Mouse (Mus musculus) layer of hippocampus, adult 8-10 months (tissue): ENCODE results near the gene Myo10. TPM values are rescaled to one million over a fixed set of nuclear protein-coding genes. Genes with fewer than 3 reads are reported as not detected.

Source experiments
- DNase-seq, 2 experiments: peaks; one replicate each; pipeline ENCODE4 v3.0.0; 2022; ENCODE audit warnings: low spot score in 2 of 2
- total RNA-seq, 4 experiments: library from RNA; stranded (reverse); gene quantifications; 2 replicates each; pipeline ENCODE4 v1.2.4; 2022

Gene Myo10
- total RNA-seq, 4 experiments from 2014 or later: 45.9 to 60.5 (median 53.5) TPM

DNA sequence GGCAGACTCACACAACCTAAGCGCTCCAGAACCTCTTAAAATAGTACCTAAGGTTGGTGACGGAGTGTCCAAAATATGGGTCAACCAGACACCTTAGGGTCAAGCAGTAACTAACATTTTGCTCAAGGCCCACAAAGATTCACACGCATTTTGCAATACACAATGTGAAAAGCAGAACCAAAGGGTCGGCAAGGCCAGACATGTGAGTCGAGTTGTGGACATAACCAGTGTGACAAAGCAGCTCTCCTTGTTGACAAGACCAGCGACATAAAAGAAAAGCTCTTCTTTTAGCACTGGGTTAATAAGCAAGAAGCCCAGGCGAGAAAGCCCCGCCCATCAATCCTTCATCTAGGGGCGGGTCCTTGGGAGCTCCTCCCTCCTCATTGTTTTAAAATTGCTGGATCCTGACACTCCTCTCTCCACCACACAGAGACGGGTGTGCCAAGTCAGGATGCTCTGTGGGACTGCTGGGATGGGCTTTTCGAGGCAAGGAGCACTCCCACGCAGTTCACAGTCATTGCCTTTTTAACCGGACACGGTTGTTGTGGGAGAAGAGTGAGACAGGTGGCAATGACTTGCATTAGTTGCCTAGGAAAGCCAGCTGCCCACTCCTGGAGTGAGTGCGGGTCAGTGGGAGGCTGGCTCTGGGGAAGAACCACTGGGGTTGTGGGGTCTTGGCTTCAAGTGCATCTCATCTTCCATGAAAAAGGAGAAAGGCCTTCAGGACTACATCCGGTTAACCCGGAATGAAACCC is 212.8 kb downstream of the Myo10 start:
- DNase-seq: no peak

DNA sequence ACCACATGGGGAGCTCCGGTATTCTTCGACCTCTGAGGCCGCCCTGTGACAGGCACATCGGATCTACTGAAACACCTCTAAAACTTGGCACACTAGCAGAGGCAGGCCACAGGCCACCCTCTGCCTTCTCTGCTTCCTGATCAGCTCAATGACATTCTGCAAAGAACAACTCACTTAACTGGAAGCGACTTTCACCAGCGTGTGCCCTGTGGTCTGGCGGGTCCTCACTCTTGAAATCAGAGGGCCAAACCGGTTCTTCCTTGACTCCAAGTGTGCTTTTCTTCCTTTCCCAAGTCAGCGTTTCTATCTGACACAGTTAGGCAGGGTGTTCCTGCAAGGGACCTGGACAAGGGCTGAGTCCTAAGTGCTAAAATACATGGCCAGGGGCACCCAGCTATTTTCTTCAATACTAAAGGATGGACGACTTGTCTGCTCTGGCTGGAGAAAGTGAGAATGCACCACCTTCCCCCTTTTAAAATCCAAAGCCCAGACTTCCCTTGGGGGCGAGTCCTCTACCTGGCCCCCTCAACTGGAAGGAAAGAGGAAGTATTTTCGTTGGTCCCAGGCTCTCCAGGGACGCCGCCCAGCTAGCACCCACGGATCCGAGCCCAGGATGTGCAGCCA is 220.2 kb downstream of the Myo10 start:
- DNase-seq: peak in 1 of 2 experiments; percentile 71

- DNase-seq: peak in 1 of 2 experiments; percentile 74
Measured at GRCm38 (mm10) chr15:25843086-25843991, 221.0 kb downstream of the Myo10 start, which contains the start of gene Retreg1. Gene Retreg1 (plus strand): TSS chr15:25843180.

DNA sequence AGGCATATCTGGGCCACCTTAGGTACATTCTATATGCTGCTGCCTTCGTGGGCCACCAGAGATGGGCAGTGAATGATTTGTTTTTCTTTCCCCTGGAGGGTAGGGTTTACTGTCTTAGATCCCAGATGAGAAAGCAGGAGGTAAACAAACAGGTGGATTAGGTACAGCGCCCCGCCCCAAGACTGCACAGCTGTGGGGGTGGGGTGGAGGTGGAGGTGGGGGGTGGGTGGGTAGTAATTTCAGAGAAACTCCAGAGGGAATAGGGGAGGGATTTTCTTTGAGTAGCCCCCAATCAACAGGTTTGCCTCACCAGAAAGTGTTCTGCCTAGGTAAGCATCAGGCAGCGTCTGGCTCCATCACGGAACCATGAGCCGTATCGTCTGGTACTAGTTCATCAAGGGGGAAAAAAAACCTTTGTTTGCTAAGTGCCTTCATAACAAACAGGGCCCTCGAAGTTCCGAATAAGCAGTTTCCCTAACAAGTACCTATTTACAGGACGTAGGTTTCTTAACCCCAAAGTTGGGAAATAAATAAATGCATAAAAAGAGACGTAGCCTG is 221.8 kb downstream of the Myo10 start:
- DNase-seq: no peak

DNA sequence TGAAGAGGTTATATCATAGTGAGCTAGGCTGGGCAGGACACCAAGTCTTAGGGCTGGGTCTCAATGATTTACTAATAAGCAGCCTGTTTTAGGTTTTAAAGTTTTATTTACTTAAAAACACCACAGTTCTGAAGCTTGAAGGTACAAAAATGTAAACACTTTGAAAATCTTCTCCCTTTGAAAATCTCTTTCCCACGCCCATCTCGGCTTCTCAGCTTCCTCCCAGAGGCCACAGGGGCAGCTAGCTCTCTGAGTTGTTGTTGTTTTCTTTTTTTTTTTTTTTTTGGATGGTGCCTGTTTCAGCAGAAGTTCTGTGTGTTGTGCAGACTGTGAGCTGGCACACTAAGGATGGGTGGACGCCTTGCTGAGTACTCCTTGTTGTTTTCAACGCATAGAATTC is 222.4 kb downstream of the Myo10 start:
- no peak for DNase-seq

GRCm38 (mm10) chr15:25847576-25848168 is 225.3 kb downstream of the Myo10 start:
- no peak for DNase-seq

DNA sequence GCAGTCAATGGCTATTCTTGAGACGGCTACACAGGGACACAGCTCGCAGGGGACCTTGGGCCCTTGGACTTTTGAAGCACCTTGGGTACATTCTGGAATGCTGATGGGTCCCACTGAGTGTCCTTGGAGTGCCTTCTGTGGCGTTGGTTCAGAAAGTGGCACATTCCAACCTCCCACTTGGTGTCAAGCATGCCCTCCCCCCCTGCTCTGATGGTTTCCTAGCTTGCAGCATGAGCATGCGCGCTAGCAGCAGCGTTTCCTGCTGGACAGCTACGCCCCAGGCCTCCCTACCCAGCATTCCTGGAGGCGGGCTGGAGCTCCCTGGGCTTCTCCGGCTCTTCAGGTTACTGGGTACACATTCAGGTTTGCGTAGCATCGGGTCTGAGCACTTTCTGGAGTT is 228.2 kb downstream of the Myo10 start:
- DNase-seq: no peak

GRCm38 (mm10) chr15:25854270-25854904 is 232.1 kb downstream of the Myo10 start:
- DNase-seq: peak in 1 of 2 experiments; percentile 34

DNA sequence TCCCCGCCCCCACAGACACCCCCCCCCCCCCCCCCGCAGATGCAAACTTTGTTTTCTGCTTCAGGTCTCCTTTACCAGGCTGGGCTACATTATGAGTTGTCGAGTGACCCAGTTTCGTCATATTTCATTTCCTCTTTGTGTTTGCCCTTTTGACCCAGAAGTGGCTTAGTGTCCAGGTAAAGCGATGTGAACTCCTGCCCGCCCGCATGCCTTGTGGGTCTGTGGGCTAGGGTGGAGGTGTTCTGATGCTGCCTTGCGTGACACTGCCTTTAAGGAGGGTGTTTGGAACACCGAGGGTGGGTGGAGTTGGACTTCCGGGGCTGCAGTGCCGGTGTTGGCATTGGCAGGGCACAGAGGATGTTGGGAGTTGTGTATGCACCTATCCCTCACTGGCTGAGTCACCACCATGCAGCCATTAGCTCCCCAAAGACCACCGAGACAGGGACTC is 236.3 kb downstream of the Myo10 start:
- no peak for DNase-seq

DNA sequence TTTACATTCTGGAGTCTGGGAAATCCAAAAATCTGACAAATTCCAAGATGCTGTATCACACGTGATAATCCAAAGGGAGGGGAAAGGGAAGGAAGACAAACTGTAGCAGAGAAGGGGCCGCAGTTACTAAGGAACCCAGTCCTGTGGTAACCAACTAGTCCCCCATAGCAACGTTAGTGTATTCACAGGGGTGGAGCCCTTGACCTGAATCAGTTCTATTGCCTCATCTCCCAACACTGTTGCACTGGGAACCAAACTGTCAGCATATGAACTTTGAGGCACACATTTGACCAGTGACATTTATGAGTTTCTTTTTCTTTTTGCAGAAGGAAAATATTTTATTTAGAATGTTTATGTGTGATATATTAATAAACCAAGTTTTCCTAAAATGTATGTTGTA is 237.1 kb downstream of the Myo10 start:
- DNase-seq: no peak

DNA sequence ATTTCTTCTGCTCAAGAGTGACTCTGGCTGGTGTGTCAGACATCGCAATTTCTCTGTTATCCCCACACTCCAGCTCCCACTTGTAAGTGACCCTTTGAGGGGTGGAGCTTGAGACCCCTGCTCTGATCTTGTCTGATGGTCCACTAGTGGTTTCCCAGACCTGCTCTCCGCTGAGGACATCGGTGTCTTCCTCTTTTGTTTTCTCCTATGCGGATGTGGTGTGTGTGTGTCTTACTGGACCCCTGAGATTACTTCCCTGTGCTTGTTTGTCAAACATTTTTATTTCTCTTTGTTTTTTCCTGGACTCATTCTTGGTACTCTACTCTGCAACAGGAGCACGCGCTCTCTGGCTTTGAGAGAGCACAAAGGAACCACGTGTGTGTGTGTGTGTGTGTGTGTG is 239.6 kb downstream of the Myo10 start:
- no peak for DNase-seq

Other genes starting within 250 kb of the Myo10 start
- 100 to 1,000 TPM; 476 to 520 (median 494) TPM for gene Basp1, start 208.8 kb upstream of the Myo10 start, total RNA-seq
- gene Retreg1, start 220.7 kb downstream of the Myo10 start, total RNA-seq: 10 to 100 TPM; 33.9 to 36.7 (median 35.5) TPM